9 mouse cellular contexts compared by ENCODE assay signal in genomic region chr11:116620559-116621253, GRCm38 (mm10). TPM values are rescaled to one million over a fixed set of nuclear protein-coding genes. Genes with fewer than 3 reads are reported as not detected.
A peak's percentile ranks its signal among the peaks of the same experiment; 100 is the strongest.
DNase-seq lines count a peak whose midpoint lies in the region; ATAC-seq and TF ChIP-seq lines count a peak whose summit lies in the region.
"Had no signal": no experiment of that assay in that cellular context is flagged by ENCODE, and none has a peak within 500 bp of the region (broad histone marks: within the 10 kb centered on the region; RNA-seq: fewer than 3 reads in every experiment).

No protein-coding gene starts in this region.

- peak; percentile 53 for DNase-seq in adrenal gland, adult 2 months
- no peak for DNase-seq in adrenal gland, adult 8-10 months
- DNase-seq in lung, postnatal 4 days = no peak
- no peak for DNase-seq in right cerebral cortex, postnatal 10 days (ENCODE audit: low spot score in 2 of 2)
- no peak for DNase-seq in frontal cortex, postnatal 14 days (ENCODE audit: low spot score in 2 of 2)

- H3K27ac ChIP-seq in lung, embryonic 15.5 days = peak overlapping the region; percentile 90
- H3K27ac ChIP-seq in intestine, embryonic 16.5 days (ENCODE audit: low read length) = peak overlapping the region; percentile 65
- peak overlapping the region; percentile 57 for H3K27ac ChIP-seq in small intestine, adult 2 months (ENCODE audit: insufficient read depth, low read depth, low read length)

- 57% methylated on average over 10 of the region's 10 CpGs for WGBS in lung, embryonic 15.5 days
- 75% methylated on average over 10 of the region's 10 CpGs for WGBS in intestine, embryonic 16.5 days
- WGBS in small intestine, adult 2 months = 70% methylated on average over 10 of the region's 10 CpGs

- H3K9ac ChIP-seq in lung, embryonic 15.5 days = no peak overlapping the region
- no peak overlapping the region for H3K9ac ChIP-seq in intestine, embryonic 16.5 days (ENCODE audit: low read depth, low read length)

- no peaks in the 10 kb centered on the region for H3K27me3 ChIP-seq in lung, embryonic 15.5 days
- H3K27me3 ChIP-seq in intestine, embryonic 16.5 days (replicated peaks; ENCODE audit: control insufficient read depth, insufficient read depth, low read length) = no peaks in the 10 kb centered on the region
- no peaks in the 10 kb centered on the region for H3K27me3 ChIP-seq in small intestine, adult 2 months (ENCODE audit: control insufficient read depth, insufficient read depth, low read length)

- TF ChIP-seq CTCF in small intestine, adult 2 months (IDR thresholded peaks at IDR 0.05; ENCODE audit: extremely low read depth, insufficient read length, insufficient replicate concordance, low read depth, low read length) = no peak

- H3K4me3 ChIP-seq in lung, embryonic 15.5 days = no peak overlapping the region
- no peak overlapping the region for H3K4me3 ChIP-seq in intestine, embryonic 16.5 days (ENCODE audit: low read length)
- H3K4me3 ChIP-seq in small intestine, adult 2 months (ENCODE audit: low read depth, low read length) = no peak overlapping the region

- ATAC-seq in lung, embryonic 15.5 days (ENCODE audit: borderline replicate concordance, extremely low read depth, low FRiP score, low TSS enrichment) = peak; percentile 20
- no peak for ATAC-seq in intestine, embryonic 16.5 days

- no peak for TF ChIP-seq POLR2A in small intestine, adult 2 months (IDR thresholded peaks at IDR 0.05; ENCODE audit: low read depth, low read length)

- H3K9me3 ChIP-seq in lung, embryonic 15.5 days = no peaks in the 10 kb centered on the region
- no peaks in the 10 kb centered on the region for H3K9me3 ChIP-seq in intestine, embryonic 16.5 days (ENCODE audit: control insufficient read depth, low read length)

- H3K4me1 ChIP-seq in lung, embryonic 15.5 days = peaks cover 89% of the 10 kb centered on the region
- peaks cover 58% of the 10 kb centered on the region for H3K4me1 ChIP-seq in intestine, embryonic 16.5 days (ENCODE audit: control insufficient read depth, insufficient read depth, low read length)
- peaks cover 63% of the 10 kb centered on the region for H3K4me1 ChIP-seq in small intestine, adult 2 months (ENCODE audit: control insufficient read depth, insufficient read depth, insufficient read length, low read length)

- peak overlapping the region; percentile 82 for H3K4me2 ChIP-seq in lung, embryonic 15.5 days
- no peak overlapping the region for H3K4me2 ChIP-seq in intestine, embryonic 16.5 days (ENCODE audit: low read depth, low read length)

- no peaks in the 10 kb centered on the region for H3K36me3 ChIP-seq in lung, embryonic 15.5 days
- H3K36me3 ChIP-seq in intestine, embryonic 16.5 days (ENCODE audit: control insufficient read depth, insufficient read depth, low read length) = no peaks in the 10 kb centered on the region
- no peaks in the 10 kb centered on the region for H3K36me3 ChIP-seq in small intestine, adult 2 months (ENCODE audit: control insufficient read depth, insufficient read depth, low read length)

RNA-seq across cellular contexts. Expression of gene Rhbdf2, which starts 6.1 kb away (rescaled TPM):
- total RNA-seq in adrenal gland, adult 2 months (2021) = 10 to 100 TPM in 1 of 2 experiments, 1 to 10 TPM in 1; 8.2 to 22.7 TPM
- 41.1 and 56.8 TPM in 2 replicates for polyA plus RNA-seq in adrenal gland, adult 2 months (2012; rRNA removed)
- total RNA-seq in adrenal gland, adult 8-10 months (2022) = 10 to 100 TPM; 13.3 to 20.5 (median 15.0) TPM
- 12.5 and 13.5 TPM in 2 replicates for polyA plus RNA-seq in lung, embryonic 15.5 days (2015; fragmentation: Nextera tagmentation; extraction: Ambion mirVana)
- 10.8 and 11.9 TPM in 2 replicates for polyA plus RNA-seq in intestine, embryonic 16.5 days (2015; fragmentation: Nextera tagmentation; extraction: Ambion mirVana)
- 25.3 and 40.8 TPM in 2 replicates for polyA plus RNA-seq in small intestine, adult 2 months (2012; rRNA removed)

RNA-seq across cellular contexts. Expression of gene Prcd, which starts 32.6 kb away (rescaled TPM):
- total RNA-seq in adrenal gland, adult 2 months (2021) = 10 to 100 TPM; 10.2 to 14.2 TPM
- polyA plus RNA-seq in adrenal gland, adult 2 months (2012; rRNA removed) = 13.0 and 14.1 TPM in 2 replicates
- 10 to 100 TPM; 16.6 to 27.2 (median 22.8) TPM for total RNA-seq in adrenal gland, adult 8-10 months (2022)
- 1.8 and 3.2 TPM in 2 replicates for polyA plus RNA-seq in lung, embryonic 15.5 days (2015; fragmentation: Nextera tagmentation; extraction: Ambion mirVana)
- polyA plus RNA-seq in intestine, embryonic 16.5 days (2015; fragmentation: Nextera tagmentation; extraction: Ambion mirVana) = 1.4 and 1.9 TPM in 2 replicates
- 0.30 TPM in 1 of 2 replicates, not detected in the other for polyA plus RNA-seq in small intestine, adult 2 months (2012; rRNA removed)

RNA-seq across cellular contexts. Expression of gene Cygb, which starts 33.4 kb away (rescaled TPM):
- total RNA-seq in adrenal gland, adult 2 months (2021) = 10 to 100 TPM; 24.8 to 46.8 TPM
- 54.3 and 62.4 TPM in 2 replicates for polyA plus RNA-seq in adrenal gland, adult 2 months (2012; rRNA removed)
- 10 to 100 TPM; 33.4 to 64.8 (median 48.2) TPM for total RNA-seq in adrenal gland, adult 8-10 months (2022)
- polyA plus RNA-seq in lung, embryonic 15.5 days (2015; fragmentation: Nextera tagmentation; extraction: Ambion mirVana) = 11.2 and 11.9 TPM in 2 replicates
- polyA plus RNA-seq in intestine, embryonic 16.5 days (2015; fragmentation: Nextera tagmentation; extraction: Ambion mirVana) = 12.3 and 14.4 TPM in 2 replicates
- polyA plus RNA-seq in small intestine, adult 2 months (2012; rRNA removed) = 14.2 and 23.7 TPM in 2 replicates

RNA-seq across cellular contexts. Expression of gene Aanat, which starts 34.5 kb away (rescaled TPM):
- total RNA-seq in adrenal gland, adult 2 months (2021) = not detected
- polyA plus RNA-seq in adrenal gland, adult 2 months (2012; rRNA removed) = 0.40 TPM in 1 of 2 replicates, not detected in the other
- total RNA-seq in adrenal gland, adult 8-10 months (2022) = not detected
- not detected in 2 replicates for polyA plus RNA-seq in lung, embryonic 15.5 days (2015; fragmentation: Nextera tagmentation; extraction: Ambion mirVana)
- not detected in 2 replicates for polyA plus RNA-seq in intestine, embryonic 16.5 days (2015; fragmentation: Nextera tagmentation; extraction: Ambion mirVana)
- polyA plus RNA-seq in small intestine, adult 2 months (2012; rRNA removed) = not detected in 2 replicates
- polyA plus RNA-seq: large intestine, adult 2 months had no signal

RNA-seq across cellular contexts. Expression of gene Ube2o, which starts 39.5 kb away (rescaled TPM):
- 10 to 100 TPM; 24.9 to 26.7 TPM for total RNA-seq in adrenal gland, adult 2 months (2021)
- 21.8 and 24.6 TPM in 2 replicates for polyA plus RNA-seq in adrenal gland, adult 2 months (2012; rRNA removed)
- total RNA-seq in adrenal gland, adult 8-10 months (2022) = 10 to 100 TPM; 26.5 to 38.4 (median 33.9) TPM
- 12.6 and 14.8 TPM in 2 replicates for polyA plus RNA-seq in lung, embryonic 15.5 days (2015; fragmentation: Nextera tagmentation; extraction: Ambion mirVana)
- 3.1 and 3.7 TPM in 2 replicates for polyA plus RNA-seq in intestine, embryonic 16.5 days (2015; fragmentation: Nextera tagmentation; extraction: Ambion mirVana)
- 7.2 and 7.9 TPM in 2 replicates for polyA plus RNA-seq in small intestine, adult 2 months (2012; rRNA removed)
